Comparison of ENCODE assay signal across 16 mouse cellular contexts in the genomic region with DNA sequence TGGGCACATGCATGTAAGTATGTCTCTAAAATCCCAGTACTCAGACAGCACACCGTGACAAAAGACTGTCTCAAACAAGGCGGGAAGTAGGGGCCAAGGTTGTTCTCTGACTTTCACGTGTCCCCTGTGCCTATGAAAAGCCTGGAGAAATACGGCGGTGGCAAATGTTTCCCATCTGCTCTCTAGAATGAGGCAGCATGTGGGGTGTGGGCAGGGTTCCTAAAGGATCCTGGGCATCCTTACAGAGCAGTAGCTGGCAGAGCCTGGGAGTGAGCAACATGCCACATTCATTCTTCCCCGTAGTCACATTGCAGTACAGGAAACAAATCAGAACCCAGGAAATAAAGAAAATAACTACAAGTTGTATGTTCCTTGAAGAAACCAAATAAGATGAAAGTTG. TPM values are rescaled to one million over a fixed set of nuclear protein-coding genes. Genes with fewer than 3 reads are reported as not detected.
A peak's percentile ranks its signal among the peaks of the same experiment; 100 is the strongest.
DNase-seq lines count a peak whose midpoint lies in the region; ATAC-seq and TF ChIP-seq lines count a peak whose summit lies in the region.
"Had no signal": no experiment of that assay in that cellular context is flagged by ENCODE, and none has a peak within 500 bp of the region (broad histone marks: within the 10 kb centered on the region; RNA-seq: fewer than 3 reads in every experiment).

No protein-coding gene starts in this region.

- no peak for ATAC-seq in midbrain, postnatal 0 days (ENCODE audit: low FRiP score)
- no peak for ATAC-seq in midbrain, embryonic 16.5 days
- peak; percentile 89 for ATAC-seq in forebrain, postnatal 0 days
- ATAC-seq: Patski had no signal

- intact Hi-C loops in heart, postnatal 36 days (cut with DNase I) = no loop called here

- H3K9me3 ChIP-seq in midbrain, postnatal 0 days (ENCODE audit: low read length) = no peaks in the 10 kb centered on the region
- no peaks in the 10 kb centered on the region for H3K9me3 ChIP-seq in midbrain, embryonic 16.5 days (replicated peaks; ENCODE audit: control insufficient read depth, low read length, poor library complexity, severe bottlenecking)
- no peaks in the 10 kb centered on the region for H3K9me3 ChIP-seq in forebrain, postnatal 0 days (ENCODE audit: low read length)

- H3K9ac ChIP-seq in midbrain, postnatal 0 days (replicated peaks; ENCODE audit: low read length, poor library complexity, severe bottlenecking) = no peak overlapping the region
- no peak overlapping the region for H3K9ac ChIP-seq in midbrain, embryonic 16.5 days (ENCODE audit: low read depth, low read length)
- H3K9ac ChIP-seq in forebrain, postnatal 0 days = no peak overlapping the region
- H3K9ac ChIP-seq: hindbrain, embryonic 14.5 days had no signal

- H3K4me2 ChIP-seq in midbrain, postnatal 0 days (ENCODE audit: low read depth, low read length, poor library complexity, severe bottlenecking) = no peak overlapping the region
- H3K4me2 ChIP-seq in midbrain, embryonic 16.5 days (ENCODE audit: low read length) = no peak overlapping the region
- no peak overlapping the region for H3K4me2 ChIP-seq in forebrain, postnatal 0 days (ENCODE audit: low read depth)
- H3K4me2 ChIP-seq: hindbrain, embryonic 14.5 days had no signal

- no peaks in the 10 kb centered on the region for H3K27me3 ChIP-seq in midbrain, postnatal 0 days (ENCODE audit: insufficient read depth, low read length)
- no peaks in the 10 kb centered on the region for H3K27me3 ChIP-seq in midbrain, embryonic 16.5 days (ENCODE audit: control insufficient read depth, insufficient read depth, low read depth, low read length)
- no peaks in the 10 kb centered on the region for H3K27me3 ChIP-seq in forebrain, postnatal 0 days (ENCODE audit: insufficient read depth, low read length)
- H3K27me3 ChIP-seq: Patski had no signal

- no peaks in the 10 kb centered on the region for H3K4me1 ChIP-seq in midbrain, postnatal 0 days (ENCODE audit: insufficient read depth, low read length)
- no peaks in the 10 kb centered on the region for H3K4me1 ChIP-seq in midbrain, embryonic 16.5 days (ENCODE audit: control insufficient read depth, insufficient read depth, low read length)
- no peaks in the 10 kb centered on the region for H3K4me1 ChIP-seq in forebrain, postnatal 0 days (ENCODE audit: insufficient read depth)

- 83% methylated on average over 6 of the region's 6 CpGs for WGBS in midbrain, postnatal 0 days
- WGBS in midbrain, embryonic 16.5 days = 86% methylated on average over 6 of the region's 6 CpGs
- WGBS in forebrain, postnatal 0 days = 52% methylated on average over 6 of the region's 6 CpGs

- no peak overlapping the region for H3K27ac ChIP-seq in midbrain, postnatal 0 days (ENCODE audit: low read depth, low read length)
- H3K27ac ChIP-seq in midbrain, embryonic 16.5 days (ENCODE audit: low read length) = no peak overlapping the region
- peak overlapping the region; percentile 64; the same call in 1 of the 2 replicates for H3K27ac ChIP-seq in forebrain, postnatal 0 days (ENCODE audit: low read depth, low read length)
- H3K27ac ChIP-seq: hindbrain, embryonic 14.5 days had no signal

- DNase-seq in midbrain, postnatal 0 days (ENCODE audit: low spot score) = peak; percentile 56
- peak; percentile 84 for DNase-seq in forebrain, postnatal 0 days
- DNase-seq in layer of hippocampus, postnatal 25 days (ENCODE audit: extremely low spot score in 1 of 2, low spot score in 1 of 2) = peak; percentile 43 to 44
- DNase-seq in telencephalon, adult 2 months (ENCODE audit: low read depth, low spot score) = peak; percentile 89
- no peak for DNase-seq in lung, postnatal 10 days
- DNase-seq in gastrocnemius, postnatal 10 days = no peak
- no peak for DNase-seq in heart, postnatal 36 days
- DNase-seq: adrenal gland, postnatal 14 days; heart, adult 18-20 months; kidney, postnatal 25 days; liver; midbrain, embryonic 14.5 days; thymus, postnatal 36 days had no signal

- no peak overlapping the region for H3K4me3 ChIP-seq in midbrain, postnatal 0 days (ENCODE audit: low read depth, low read length)
- no peak overlapping the region for H3K4me3 ChIP-seq in midbrain, embryonic 16.5 days (ENCODE audit: low read depth, low read length)
- no peak overlapping the region for H3K4me3 ChIP-seq in forebrain, postnatal 0 days (ENCODE audit: low read depth, low read length)

- H3K36me3 ChIP-seq in midbrain, postnatal 0 days (ENCODE audit: insufficient read depth, low read length) = peaks cover 35% of the 10 kb centered on the region
- peaks cover 17% of the 10 kb centered on the region for H3K36me3 ChIP-seq in midbrain, embryonic 16.5 days (ENCODE audit: control insufficient read depth, insufficient read depth, low read length)
- H3K36me3 ChIP-seq in forebrain, postnatal 0 days (ENCODE audit: insufficient read depth) = peaks cover 35% of the 10 kb centered on the region

- TF ChIP-seq CTCF in midbrain, postnatal 0 days (IDR thresholded peaks at IDR 0.05) = no peak
- TF ChIP-seq CTCF in forebrain, postnatal 0 days (IDR thresholded peaks at IDR 0.05; ENCODE audit: low read depth) = no peak

RNA-seq across cellular contexts. Expression of a gene that starts 21.4 kb away (rescaled TPM):
- total RNA-seq in midbrain, postnatal 0 days (2014; rRNA removed) = 29.2 and 44.4 TPM in 2 replicates
- polyA plus RNA-seq in midbrain, postnatal 0 days (2015; fragmentation: Nextera tagmentation; extraction: Ambion mirVana) = 50.0 and 50.2 TPM in 2 replicates
- polyA plus RNA-seq in midbrain, embryonic 16.5 days (2015; fragmentation: Nextera tagmentation; extraction: Ambion mirVana) = 68.9 and 87.1 TPM in 2 replicates
- 27.5 and 27.6 TPM in 2 replicates for total RNA-seq in forebrain, postnatal 0 days (2014; rRNA removed)
- polyA plus RNA-seq in forebrain, postnatal 0 days (2015; fragmentation: Nextera tagmentation; extraction: Ambion mirVana) = 35.6 and 52.7 TPM in 2 replicates
- 10 to 100 TPM; 60.8 to 68.3 TPM for total RNA-seq in layer of hippocampus, postnatal 25 days (2021)
- 10 to 100 TPM; 24.7 to 26.4 TPM for total RNA-seq in gastrocnemius, postnatal 10 days (2021)
- total RNA-seq in heart, postnatal 36 days (2021) = 10 to 100 TPM; 39.7 to 43.4 TPM

RNA-seq across cellular contexts. Expression of a gene that starts 21.7 kb away (rescaled TPM):
- total RNA-seq in midbrain, postnatal 0 days (2014; rRNA removed) = 37.1 and 39.9 TPM in 2 replicates
- 50.4 and 57.8 TPM in 2 replicates for polyA plus RNA-seq in midbrain, postnatal 0 days (2015; fragmentation: Nextera tagmentation; extraction: Ambion mirVana)
- 43.0 and 43.3 TPM in 2 replicates for polyA plus RNA-seq in midbrain, embryonic 16.5 days (2015; fragmentation: Nextera tagmentation; extraction: Ambion mirVana)
- total RNA-seq in forebrain, postnatal 0 days (2014; rRNA removed) = 23.7 and 26.1 TPM in 2 replicates
- 38.2 and 45.4 TPM in 2 replicates for polyA plus RNA-seq in forebrain, postnatal 0 days (2015; fragmentation: Nextera tagmentation; extraction: Ambion mirVana)
- total RNA-seq in layer of hippocampus, postnatal 25 days (2021) = 10 to 100 TPM; 70.7 to 76.3 TPM
- under 1 TPM; 0.61 TPM for total RNA-seq in gastrocnemius, postnatal 10 days (2021)
- total RNA-seq in heart, postnatal 36 days (2021) = 1 to 10 TPM in 1 of 2 experiments, under 1 TPM in 1; 0.73 to 1.2 TPM

Comparison
In these comparisons a context has a peak if more than half of its experiments do, and no peak if none do; other contexts are left out.
1. DNase-seq: peak in midbrain, postnatal 0 days (single experiment), forebrain, postnatal 0 days (single experiment), layer of hippocampus, postnatal 25 days (2 of 2) and telencephalon, adult 2 months (single experiment); none in lung, postnatal 10 days (single experiment), gastrocnemius, postnatal 10 days (single experiment) and heart, postnatal 36 days (0 of 2).
2. RNA of a gene that starts 21.7 kb away (total RNA-seq): 70.7 to 76.3 TPM in layer of hippocampus, postnatal 25 days, 37.1 to 39.9 TPM in midbrain, postnatal 0 days and 23.7 to 26.1 TPM in forebrain, postnatal 0 days; 0.73 to 1.2 TPM in heart, postnatal 36 days and 0.61 TPM in gastrocnemius, postnatal 10 days; every median in the first group is over 10 times any median in the second.